Mouse (Mus musculus) hindbrain, embryonic 12.5 days (tissue): Measurements from ENCODE around the gene Gcsh. TPM values are rescaled to one million over a fixed set of nuclear protein-coding genes. Genes with fewer than 3 reads are reported as not detected.
A peak's percentile ranks its signal among the peaks of the same experiment; 100 is the strongest.

Source experiments
- ATAC-seq: fragments of 200-750 bp; cut with Nextera tagmentation; 2 replicates; pipeline ENCODE4 v1.8.0; 2017; ENCODE audit warnings: moderate TSS enrichment; ENCODE audit not compliant: low FRiP score
- H3K27ac ChIP-seq: fragments of 300-500 bp; sonication (generic); 2 replicates; pipeline ENCODE4 v1.5.1; 2016; ENCODE audit warnings: mild to moderate bottlenecking
- H3K27me3 ChIP-seq: fragments of 300-500 bp; sonication (generic); 2 replicates; pipeline ENCODE4 v1.6.1; 2016; ENCODE audit warnings: mild to moderate bottlenecking
- H3K36me3 ChIP-seq: fragments of 300-500 bp; sonication (generic); 2 replicates; pipeline ENCODE4 v1.6.1; 2016; ENCODE audit warnings: mild to moderate bottlenecking
- H3K4me1 ChIP-seq: fragments of 300-500 bp; sonication (generic); 2 replicates; pipeline ENCODE4 v1.6.1; 2016
- H3K4me2 ChIP-seq: fragments of 300-500 bp; sonication (generic); replicated peaks from 2 replicates; pipeline ENCODE4 v1.6.1; 2016; ENCODE audit warnings: mild to moderate bottlenecking
- H3K4me3 ChIP-seq: fragments of 300-500 bp; sonication (generic); 2 replicates; pipeline ENCODE4 v1.5.1; 2016; ENCODE audit warnings: mild to moderate bottlenecking
- H3K9ac ChIP-seq: fragments of 300-500 bp; sonication (generic); 2 replicates; pipeline ENCODE4 v1.6.1; 2016; ENCODE audit warnings: mild to moderate bottlenecking, moderate library complexity
- H3K9me3 ChIP-seq: fragments of 300-500 bp; sonication (generic); replicated peaks from 2 replicates; pipeline ENCODE4 v1.6.1; 2016; ENCODE audit warnings: mild to moderate bottlenecking
- WGBS: fragments of 180-500 bp; shearing (Covaris S2); methylation state at CpG from one replicate; pipeline ENCODE4 v1.1.7; 2016; 5-methylcytosine and 5-hydroxymethylcytosine counted together
- polyA plus RNA-seq: library from polyadenylated mRNA; unstranded; fragments of >200 nt; fragmentation: Nextera tagmentation; extraction: Ambion mirVana; gene quantifications from 2 replicates; pipeline ENCODE4 v1.2.1, GENCODE M21; 2016

The Gcsh gene
- polyA plus RNA-seq, 1 experiment from 2014 or later, result 98.7 TPM

- peaks cover 5% of the 10 kb centered on the region; the same call in 1 of the 2 replicates for H3K36me3 ChIP-seq
Observed at GRCm38 (mm10) chr8:116942284-116943058, 50.9 kb downstream of the Gcsh start.

DNA sequence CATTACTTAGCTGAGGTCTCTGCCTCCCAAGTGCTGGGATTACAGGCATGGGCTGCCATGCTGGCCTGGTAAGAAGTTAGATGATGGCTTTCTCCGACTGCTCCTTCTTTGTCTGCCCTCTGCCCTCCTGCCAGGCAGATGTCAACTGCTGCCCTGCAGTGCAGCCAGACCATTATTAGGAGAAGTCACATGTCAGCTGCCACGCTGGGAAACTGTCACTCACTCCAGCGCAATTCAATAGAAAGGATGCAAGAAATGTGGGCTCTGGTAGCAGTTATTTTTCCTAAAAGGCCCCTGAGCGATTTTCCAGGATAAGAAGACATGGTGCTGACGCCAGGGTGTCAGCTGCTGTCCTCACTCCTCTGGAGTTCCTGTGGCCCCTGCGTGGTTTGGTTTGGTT is 57.8 kb downstream of the Gcsh start:
- WGBS, result 30% methylated on average over 6 of the region's 6 CpGs
- no peak overlapping the region for H3K4me2 ChIP-seq
- no peaks in the 10 kb centered on the region for H3K27me3 ChIP-seq
- ATAC-seq, result no peak
- no peaks in the 10 kb centered on the region for H3K9me3 ChIP-seq
- H3K36me3 ChIP-seq, result peaks cover 54% of the 10 kb centered on the region
- no peaks in the 10 kb centered on the region for H3K4me1 ChIP-seq
- no peak overlapping the region for H3K9ac ChIP-seq
- no peak overlapping the region for H3K27ac ChIP-seq
- no peak overlapping the region for H3K4me3 ChIP-seq

More at GRCm38 (mm10) chr8:116942284-116943058, 50.9 kb downstream of the Gcsh start:
- WGBS, result 81% methylated on average over 12 of the region's 12 CpGs
- H3K4me2 ChIP-seq, result peak overlapping the region; percentile 92; the same call in 1 of the 2 replicates
- H3K9ac ChIP-seq, result no peak overlapping the region
- no peak overlapping the region for H3K4me3 ChIP-seq
- H3K9me3 ChIP-seq, result no peaks in the 10 kb centered on the region
- H3K27ac ChIP-seq, result no peak overlapping the region
- peaks cover 14% of the 10 kb centered on the region for H3K4me1 ChIP-seq
- H3K27me3 ChIP-seq, result no peaks in the 10 kb centered on the region
- no peak for ATAC-seq

DNA sequence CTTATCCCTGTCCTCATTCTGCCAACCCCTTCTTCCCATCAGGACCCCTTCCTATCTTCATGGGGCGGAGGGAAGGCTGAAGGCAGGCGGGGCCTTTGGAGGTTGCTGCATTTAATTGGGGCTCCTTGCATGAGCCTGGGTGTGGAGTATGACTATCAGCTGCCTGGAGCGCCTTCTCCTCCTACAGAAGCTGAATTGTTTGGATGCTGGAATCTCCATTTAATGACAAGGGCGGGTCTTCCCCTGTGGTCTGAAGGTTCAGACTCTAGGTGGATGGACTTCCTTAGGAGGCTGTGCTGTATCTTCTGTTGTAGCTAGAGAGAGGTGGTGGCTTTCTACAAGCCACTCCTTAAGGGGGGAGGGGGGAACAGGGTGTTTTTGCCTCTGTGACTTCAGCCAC is 58.4 kb downstream of the Gcsh start:
- ATAC-seq, result no peak
- WGBS, result 91% methylated on average over 4 of the region's 4 CpGs
- H3K27me3 ChIP-seq, result no peaks in the 10 kb centered on the region
- no peaks in the 10 kb centered on the region for H3K9me3 ChIP-seq
- H3K4me1 ChIP-seq, result no peaks in the 10 kb centered on the region
- H3K4me2 ChIP-seq, result no peak overlapping the region
- H3K9ac ChIP-seq, result no peak overlapping the region
- H3K36me3 ChIP-seq, result peaks cover 56% of the 10 kb centered on the region
- H3K4me3 ChIP-seq, result no peak overlapping the region
- H3K27ac ChIP-seq, result no peak overlapping the region

Other genes starting within 250 kb of the Gcsh start
- gene Cmc2, start 72.1 kb downstream of the Gcsh start, polyA plus RNA-seq, result 53.9 and 59.5 TPM in 2 replicates
- 23.8 and 26.0 TPM in 2 replicates for gene Cenpn, start 71.8 kb downstream of the Gcsh start, polyA plus RNA-seq
- gene Atmin, start 50.1 kb downstream of the Gcsh start, polyA plus RNA-seq, result 20.8 and 21.4 TPM in 2 replicates
- gene 1700030J22Rik, start 14.6 kb downstream of the Gcsh start, polyA plus RNA-seq, result 6.1 and 6.7 TPM in 2 replicates
- not detected in 2 replicates for gene Pkd1l2, start 88.9 kb upstream of the Gcsh start, polyA plus RNA-seq
- gene Bco1, start 102.3 kb upstream of the Gcsh start, polyA plus RNA-seq, result 0.17 and 0.33 TPM in 2 replicates
- gene Gan, start 164.6 kb upstream of the Gcsh start, polyA plus RNA-seq, result 3.1 and 3.6 TPM in 2 replicates